Mouse (Mus musculus) cerebellum, adult 9-11 months (tissue): ENCODE results near the gene Ndufa6.
A peak's percentile ranks its signal among the peaks of the same experiment; 100 is the strongest.

ENCODE experiments used
- DNase-seq: peaks from one replicate; pipeline ENCODE4 v3.0.0; 2022

Gene Ndufa6

DNA sequence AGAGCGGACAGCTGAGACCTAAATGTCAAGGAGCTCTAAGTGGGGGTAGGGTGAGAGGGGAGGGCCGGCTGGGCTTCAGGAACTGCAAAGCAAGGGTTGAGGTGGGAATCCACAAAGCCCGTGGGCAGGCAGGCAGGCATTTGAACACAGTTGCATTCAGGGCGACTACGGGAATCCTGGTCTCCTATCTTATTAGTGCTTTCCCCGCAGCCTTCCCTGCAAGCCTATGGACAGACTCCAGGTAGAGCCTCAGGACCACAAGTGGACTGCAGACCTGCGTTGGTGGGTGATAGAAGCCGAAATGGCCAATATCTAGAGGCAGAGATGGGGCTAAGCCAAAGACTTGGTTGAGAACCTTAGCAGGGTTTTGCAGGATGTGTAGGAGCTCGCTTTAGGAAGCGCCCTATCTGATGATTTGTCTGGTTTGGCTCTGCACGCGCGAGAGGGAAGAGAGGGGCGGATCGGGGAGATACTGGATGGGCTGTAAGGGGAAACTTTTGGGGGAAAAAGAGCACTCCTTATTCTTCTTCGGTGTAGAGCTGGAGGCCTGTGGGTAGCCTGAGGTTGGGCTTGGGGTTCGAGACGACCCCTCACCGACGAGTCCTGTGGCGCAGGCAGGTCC, 13.6 kb downstream of the Ndufa6 start:
- no peak for DNase-seq

DNA sequence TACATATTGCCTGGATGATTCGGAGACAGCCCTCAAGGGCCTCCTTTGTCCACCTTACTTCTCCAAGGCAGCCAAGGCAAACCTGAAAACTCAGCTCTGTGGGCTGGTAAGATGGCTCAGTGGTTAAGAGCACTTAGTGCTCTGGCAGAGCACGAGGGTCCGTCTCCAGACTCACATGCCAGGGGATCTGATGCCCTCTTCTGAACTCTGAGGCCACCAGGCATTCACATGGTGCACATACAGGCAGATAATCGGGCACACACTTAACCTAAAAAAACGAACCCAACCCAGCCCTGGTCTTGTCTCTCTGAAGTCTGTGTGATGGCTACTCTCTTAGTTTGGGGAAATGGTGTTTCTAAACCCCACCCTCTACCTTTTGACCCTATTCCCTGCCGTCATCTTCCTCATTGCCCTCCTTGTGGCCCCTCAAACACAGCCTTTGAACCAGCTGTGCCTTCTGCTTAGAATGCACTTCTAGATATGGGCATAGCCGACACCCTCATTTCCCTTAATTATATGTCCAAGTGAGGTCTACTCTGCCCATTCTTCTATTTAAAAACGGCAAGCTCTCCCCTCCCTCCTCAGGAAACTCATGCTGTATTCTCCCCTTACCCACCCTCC, 14.4 kb downstream of the Ndufa6 start:
- DNase-seq: no peak

DNA sequence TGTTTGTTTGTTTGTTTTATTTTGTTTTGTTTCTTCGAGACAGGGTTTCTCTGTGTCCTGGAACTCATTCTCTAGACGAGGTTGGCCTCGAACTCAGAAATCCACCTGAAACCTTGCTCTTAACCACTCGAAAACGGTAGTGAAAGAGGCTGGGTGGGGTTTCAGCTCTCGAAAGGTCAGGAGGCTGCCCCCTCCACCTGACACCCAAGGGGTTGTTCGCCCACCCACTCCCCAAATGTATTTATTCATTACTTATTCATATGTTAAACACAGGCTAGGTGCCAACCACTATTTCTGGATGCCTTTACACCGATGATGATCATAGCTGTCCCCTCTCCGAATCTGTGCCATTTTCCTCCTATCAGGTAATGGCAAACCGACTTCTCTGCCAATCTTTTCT, 15.0 kb downstream of the Ndufa6 start:
- peak; percentile 70 for DNase-seq

DNA sequence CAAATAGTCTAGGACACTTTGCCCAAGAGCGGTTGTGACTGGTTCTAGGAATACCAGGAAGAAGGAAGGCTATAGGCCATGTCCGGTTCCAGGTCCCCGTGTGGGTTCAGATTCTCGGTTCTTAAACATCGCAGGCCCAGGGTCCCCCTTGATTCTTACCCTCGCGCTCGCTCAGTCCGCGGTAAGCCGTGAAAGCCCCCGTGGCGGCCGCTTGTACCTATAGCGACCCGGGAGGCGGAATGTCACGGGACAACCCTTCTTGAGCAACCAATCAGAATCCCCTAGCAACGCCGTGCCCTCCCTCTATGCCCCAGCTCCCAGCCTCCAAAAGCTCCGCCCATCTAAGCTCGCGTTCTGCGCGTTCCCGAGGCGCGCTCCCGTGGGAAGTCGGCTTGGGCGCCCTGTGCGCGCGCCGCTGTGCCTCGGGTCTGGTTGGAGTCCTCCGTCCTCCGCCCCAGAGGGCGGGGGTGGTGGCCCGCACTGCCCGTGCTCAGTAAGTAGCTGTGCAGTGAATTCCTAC, 15.5 kb downstream of the Ndufa6 start, which contains the start of the genes Naga, Pheta2 and Smdt1:
Gene Naga, minus strand, starts transcription at position 333 of the 520 bp plus-strand sequence.
Gene Pheta2, plus strand, starts transcription at position 350 of the 520 bp plus-strand sequence.
Gene Smdt1, plus strand, starts transcription at position 367 of the 520 bp plus-strand sequence.
- peak; percentile 97 for DNase-seq

DNA sequence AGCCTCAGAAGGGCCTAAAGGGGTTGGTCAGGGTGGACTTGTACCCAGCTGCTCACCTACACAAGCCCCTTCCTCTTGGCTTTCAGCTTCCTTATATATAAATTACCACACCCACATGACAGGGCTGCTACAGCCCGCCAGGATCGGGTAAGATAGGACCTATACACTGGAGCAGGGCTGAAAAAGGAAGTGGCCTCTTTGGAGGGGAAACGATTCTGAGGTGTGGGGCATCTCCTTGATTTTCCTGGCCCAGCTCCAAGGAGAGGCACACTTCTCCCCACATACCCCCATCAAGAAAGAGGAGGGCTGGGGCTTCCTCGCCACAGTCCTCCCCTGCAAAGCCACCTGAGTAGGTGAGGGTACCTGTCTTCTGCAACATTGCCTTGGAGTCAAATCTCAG, 16.2 kb downstream of the Ndufa6 start:
- peak; percentile 55 for DNase-seq

DNA sequence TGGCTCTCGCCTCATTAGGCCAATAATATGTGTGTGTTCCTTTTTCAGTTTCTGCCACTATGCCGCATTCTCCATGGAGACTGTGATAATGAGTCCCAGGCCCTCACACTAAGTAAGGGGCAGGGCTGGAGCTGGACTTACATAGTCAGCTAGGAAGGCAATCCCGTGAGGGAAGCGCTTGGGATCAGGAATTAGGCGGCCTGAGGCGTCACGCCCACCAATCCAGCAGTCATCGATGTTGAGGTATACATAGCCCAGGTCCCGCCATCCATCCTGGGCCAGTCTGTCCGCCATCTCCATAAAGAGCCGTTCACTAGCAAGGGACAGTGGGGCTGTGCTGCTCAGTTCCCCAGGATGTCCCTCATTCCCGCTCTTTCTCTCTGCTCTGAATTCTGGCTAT, 17.5 kb downstream of the Ndufa6 start:
- DNase-seq: no peak

DNA sequence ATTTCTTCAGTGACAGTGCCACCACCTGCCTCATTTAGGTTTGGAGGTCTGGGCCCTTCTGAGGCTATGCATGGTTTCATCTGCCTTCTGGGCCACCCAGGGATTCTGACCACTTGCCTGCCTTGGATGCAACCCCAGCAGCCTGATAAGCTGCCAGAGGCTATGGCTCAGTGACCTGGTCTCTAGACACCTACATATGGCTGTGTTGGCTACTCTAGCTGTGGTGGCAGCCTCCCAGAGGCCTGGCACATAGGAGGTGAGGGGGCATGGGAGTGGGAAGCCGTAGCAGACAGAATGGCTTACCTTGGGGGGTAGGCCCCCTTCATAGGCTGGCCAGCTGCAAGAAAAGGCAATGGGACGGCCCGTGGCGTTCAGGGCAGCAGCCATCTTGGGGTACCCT, 18.9 kb downstream of the Ndufa6 start:
- DNase-seq: peak; percentile 65

DNA sequence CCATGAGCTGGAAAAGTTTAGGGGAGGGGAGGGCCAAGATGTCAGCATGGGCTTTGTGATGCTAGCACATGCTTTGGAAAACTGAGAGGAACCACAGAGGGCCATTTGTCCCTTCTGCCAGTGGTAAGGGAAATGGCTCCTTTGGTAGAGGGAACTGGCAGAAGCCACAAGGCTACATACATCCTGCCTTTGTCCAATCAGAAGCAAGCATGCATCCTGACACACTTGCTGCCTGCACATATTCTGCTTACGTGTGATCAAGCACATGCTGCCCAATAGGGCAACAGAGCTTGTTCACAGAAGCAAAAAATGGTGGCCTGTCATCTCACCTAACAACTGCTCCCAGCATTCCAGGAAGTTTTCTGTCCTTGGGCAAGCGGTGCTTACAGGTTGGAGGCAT, 28.7 kb downstream of the Ndufa6 start:
- DNase-seq: no peak

DNA sequence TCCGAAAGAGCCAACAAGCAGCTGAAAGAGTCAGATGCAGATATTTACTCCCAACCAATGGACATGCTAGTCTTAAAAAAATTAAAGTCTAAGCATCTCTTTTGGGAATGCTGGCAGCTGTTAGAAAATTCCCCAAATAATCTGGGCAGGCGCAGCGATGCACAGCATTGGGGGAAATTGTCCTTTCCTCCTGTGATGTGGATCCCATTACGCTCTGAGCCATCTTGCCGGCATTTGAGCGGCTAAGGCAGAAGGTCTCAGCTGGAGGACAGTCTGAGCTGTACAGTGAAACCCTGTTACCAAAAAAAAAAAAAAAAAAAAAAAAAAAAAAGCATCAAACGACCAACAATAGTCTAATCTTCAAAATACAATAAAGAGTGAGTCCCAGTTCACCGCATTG, 31.9 kb downstream of the Ndufa6 start:
- DNase-seq: no peak

DNA sequence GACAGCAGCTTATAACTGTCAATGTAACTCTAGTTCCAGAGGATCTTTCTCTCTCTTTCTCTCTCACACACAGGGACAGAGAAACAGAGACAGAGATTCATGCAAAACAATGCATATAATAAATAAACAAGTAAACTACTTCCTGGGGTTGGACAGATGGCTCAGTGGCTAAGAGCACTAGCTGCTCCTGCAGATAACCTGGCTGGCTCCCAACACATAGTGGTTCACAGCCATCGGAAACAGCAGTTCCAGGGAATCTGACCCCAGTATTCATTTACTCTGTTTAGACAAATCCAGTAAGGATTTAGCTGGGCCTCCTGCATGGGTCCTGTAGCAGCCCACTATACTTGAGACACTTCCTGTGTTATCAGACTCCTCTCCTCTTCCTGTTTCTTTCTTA, 34.5 kb downstream of the Ndufa6 start:
- no peak for DNase-seq

DNA sequence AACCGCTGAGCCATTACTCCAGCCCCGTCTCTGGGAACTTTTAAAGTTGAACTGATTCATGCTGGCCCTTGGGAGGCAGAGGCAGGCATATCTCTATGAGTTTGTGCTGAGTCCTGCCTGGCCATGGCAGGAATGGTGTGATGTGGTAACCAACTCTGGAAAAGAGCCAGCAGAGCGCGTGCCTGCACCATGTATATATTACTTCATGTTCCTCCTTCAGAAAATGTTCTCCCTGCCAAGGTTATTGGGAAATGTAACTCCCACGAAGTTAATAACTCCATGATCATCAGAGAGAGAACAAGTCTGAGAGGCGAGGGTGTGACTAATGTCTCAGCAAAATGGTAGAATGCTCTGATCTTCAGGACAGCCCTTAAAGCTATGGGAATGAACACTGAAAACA, 36.3 kb downstream of the Ndufa6 start:
- DNase-seq: no peak

DNA sequence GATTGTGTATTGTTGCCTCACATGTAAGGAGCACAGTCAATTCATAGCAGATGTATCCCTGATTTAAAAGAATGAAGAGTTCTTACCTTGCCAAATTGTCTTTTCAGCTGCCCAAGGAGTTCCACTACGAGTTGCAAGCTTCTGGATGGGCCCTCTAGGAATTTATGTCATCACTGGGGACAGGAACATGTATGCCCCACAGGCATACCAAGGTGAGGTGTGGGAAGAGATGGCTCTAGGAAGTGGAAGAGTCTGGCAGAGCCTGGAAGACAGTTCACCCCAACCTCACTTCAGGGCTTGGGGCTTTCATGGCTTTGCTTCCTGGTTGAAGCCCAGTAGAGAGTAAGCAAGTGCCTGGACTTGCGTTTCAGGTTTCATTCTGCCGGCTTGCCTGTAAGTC, 45.7 kb downstream of the Ndufa6 start:
- DNase-seq: no peak

DNA sequence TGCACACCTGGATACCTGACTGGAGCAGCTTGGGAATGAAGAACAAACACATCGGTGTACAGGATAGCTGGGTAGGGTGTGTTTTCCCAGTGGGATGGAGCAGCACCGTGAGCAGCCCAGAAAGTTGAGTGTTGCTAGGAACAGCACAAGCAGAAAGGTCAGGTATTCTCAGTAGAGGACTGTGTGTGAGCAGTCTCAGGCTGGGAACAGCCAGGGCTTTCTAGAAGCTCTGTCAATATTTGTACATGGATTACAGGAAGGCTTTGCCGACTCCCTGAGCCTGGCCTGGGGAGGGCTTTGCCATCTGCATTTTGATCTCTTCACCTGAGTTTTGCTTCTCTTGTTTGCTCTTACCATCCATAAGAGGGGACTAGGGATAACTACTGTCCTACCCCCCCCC, 47.0 kb downstream of the Ndufa6 start:
- no peak for DNase-seq
